Mouse (Mus musculus) hindbrain, embryonic 12.5 days (tissue): ENCODE measurements around the gene Nod2. TPM values are rescaled to one million over a fixed set of nuclear protein-coding genes. Genes with fewer than 3 reads are reported as not detected.
"Not testable (repeated sequence)": the region's sequence is repeated elsewhere in the genome, so short reads cannot be mapped to it uniquely, and the experiment has no call there.

Experiments
- ATAC-seq: fragments of 200-750 bp; cut with Nextera tagmentation; 2 replicates; pipeline ENCODE4 v1.8.0; 2017; ENCODE audit warnings: moderate TSS enrichment; ENCODE audit not compliant: low FRiP score
- H3K27ac ChIP-seq: fragments of 300-500 bp; sonication (generic); 2 replicates; pipeline ENCODE4 v1.5.1; 2016; ENCODE audit warnings: mild to moderate bottlenecking
- H3K27me3 ChIP-seq: fragments of 300-500 bp; sonication (generic); 2 replicates; pipeline ENCODE4 v1.6.1; 2016; ENCODE audit warnings: mild to moderate bottlenecking
- H3K36me3 ChIP-seq: fragments of 300-500 bp; sonication (generic); 2 replicates; pipeline ENCODE4 v1.6.1; 2016; ENCODE audit warnings: mild to moderate bottlenecking
- H3K4me1 ChIP-seq: fragments of 300-500 bp; sonication (generic); 2 replicates; pipeline ENCODE4 v1.6.1; 2016
- H3K4me2 ChIP-seq: fragments of 300-500 bp; sonication (generic); replicated peaks from 2 replicates; pipeline ENCODE4 v1.6.1; 2016; ENCODE audit warnings: mild to moderate bottlenecking
- H3K4me3 ChIP-seq: fragments of 300-500 bp; sonication (generic); 2 replicates; pipeline ENCODE4 v1.5.1; 2016; ENCODE audit warnings: mild to moderate bottlenecking
- H3K9ac ChIP-seq: fragments of 300-500 bp; sonication (generic); 2 replicates; pipeline ENCODE4 v1.6.1; 2016; ENCODE audit warnings: mild to moderate bottlenecking, moderate library complexity
- H3K9me3 ChIP-seq: fragments of 300-500 bp; sonication (generic); replicated peaks from 2 replicates; pipeline ENCODE4 v1.6.1; 2016; ENCODE audit warnings: mild to moderate bottlenecking
- WGBS: fragments of 180-500 bp; shearing (Covaris S2); methylation state at CpG from one replicate; pipeline ENCODE4 v1.1.7; 2016; 5-methylcytosine and 5-hydroxymethylcytosine counted together
- polyA plus RNA-seq: library from polyadenylated mRNA; unstranded; fragments of >200 nt; fragmentation: Nextera tagmentation; extraction: Ambion mirVana; gene quantifications from 2 replicates; pipeline ENCODE4 v1.2.1, GENCODE M21; 2016

The Nod2 gene
- polyA plus RNA-seq, 1 experiment from 2014 or later = 0.25 TPM

- peaks cover 6% of the 10 kb centered on the region; the same call in 1 of the 2 replicates for H3K27me3 ChIP-seq
- H3K27ac ChIP-seq = no peak within 1 kb of the TSS
- H3K36me3 ChIP-seq = no peaks in the 10 kb centered on the region
- no peak within 1 kb of the TSS for H3K4me2 ChIP-seq
- 80% methylated on average over 14 of the region's 14 CpGs for WGBS
- ATAC-seq = no peak
- H3K4me1 ChIP-seq = no peaks in the 10 kb centered on the region
- H3K4me3 ChIP-seq = no peak within 1 kb of the TSS
- no peaks in the 10 kb centered on the region for H3K9me3 ChIP-seq
- H3K9ac ChIP-seq = no peak within 1 kb of the TSS
Measured at GRCm38 (mm10) chr8:88635474-88636397, 11.4 kb upstream of the Nod2 start, which contains the start of gene Snx20. Snx20 (minus strand) TSS chr8:88636128.

- H3K4me3 ChIP-seq = no peak overlapping the region
- H3K9me3 ChIP-seq = no peaks in the 10 kb centered on the region
- no peaks in the 10 kb centered on the region for H3K4me1 ChIP-seq
- ATAC-seq = no peak
- H3K4me2 ChIP-seq = no peak overlapping the region
- H3K27me3 ChIP-seq = peaks cover 3% of the 10 kb centered on the region; the same call in 1 of the 2 replicates
- no peak overlapping the region for H3K9ac ChIP-seq
- H3K27ac ChIP-seq = no peak overlapping the region
- WGBS = 73% methylated on average over 9 of the region's 9 CpGs
- no peaks in the 10 kb centered on the region for H3K36me3 ChIP-seq
Measured at GRCm38 (mm10) chr8:88637092-88638000, 9.8 kb upstream of the Nod2 start.

GRCm38 (mm10) chr8:88638908-88639307, 8.2 kb upstream of the Nod2 start:
- no peak overlapping the region for H3K27ac ChIP-seq
- H3K4me1 ChIP-seq = no peaks in the 10 kb centered on the region
- H3K27me3 ChIP-seq = peaks cover 3% of the 10 kb centered on the region; the same call in 1 of the 2 replicates
- no peak overlapping the region for H3K4me3 ChIP-seq
- no peak overlapping the region for H3K9ac ChIP-seq
- no peaks in the 10 kb centered on the region for H3K9me3 ChIP-seq
- ATAC-seq = no peak
- WGBS = 97% methylated on average over 3 of the region's 3 CpGs
- no peaks in the 10 kb centered on the region for H3K36me3 ChIP-seq
- no peak overlapping the region for H3K4me2 ChIP-seq

GRCm38 (mm10) chr8:88642734-88643564, 4.2 kb upstream of the Nod2 start:
- 68% methylated on average over 5 of the region's 5 CpGs for WGBS

GRCm38 (mm10) chr8:88648322-88648721, 1.2 kb downstream of the Nod2 start:
- Histone ChIP-seq H3K27me3 (peaks cover 25% of the 10 kb centered on the region), H3K4me3 (no peak overlapping the region)
- ATAC-seq = no peak

More at GRCm38 (mm10) chr8:88642734-88643564, 4.2 kb upstream of the Nod2 start:
- H3K9ac ChIP-seq = no peak overlapping the region
- H3K4me3 ChIP-seq = no peak overlapping the region
- no peaks in the 10 kb centered on the region for H3K9me3 ChIP-seq
- H3K27ac ChIP-seq = no peak overlapping the region
- H3K4me2 ChIP-seq = no peak overlapping the region
- no peaks in the 10 kb centered on the region for H3K36me3 ChIP-seq
- no peak for ATAC-seq
- peaks cover 15% of the 10 kb centered on the region for H3K27me3 ChIP-seq
- H3K4me1 ChIP-seq = peaks cover 10% of the 10 kb centered on the region

GRCm38 (mm10) chr8:88650016-88650708, 3.0 kb downstream of the Nod2 start:
- H3K36me3 ChIP-seq = no peaks in the 10 kb centered on the region
- no peaks in the 10 kb centered on the region for H3K9me3 ChIP-seq
- H3K4me3 ChIP-seq = no peak overlapping the region
- 86% methylated on average over 6 of the region's 6 CpGs for WGBS
- no peak overlapping the region for H3K27ac ChIP-seq
- H3K4me2 ChIP-seq = no peak overlapping the region
- H3K9ac ChIP-seq = no peak overlapping the region
- ATAC-seq = no peak
- H3K4me1 ChIP-seq = peaks cover 12% of the 10 kb centered on the region
- peaks cover 25% of the 10 kb centered on the region for H3K27me3 ChIP-seq

More at GRCm38 (mm10) chr8:88648322-88648721, 1.2 kb downstream of the Nod2 start:
- H3K9me3 ChIP-seq = no peaks in the 10 kb centered on the region
- H3K4me1 ChIP-seq = peaks cover 12% of the 10 kb centered on the region
- H3K36me3 ChIP-seq = no peaks in the 10 kb centered on the region
- no peak overlapping the region for H3K4me2 ChIP-seq
- no peak overlapping the region for H3K27ac ChIP-seq
- no peak overlapping the region for H3K9ac ChIP-seq

GRCm38 (mm10) chr8:88651122-88651521, 4.0 kb downstream of the Nod2 start:
- WGBS = 69% methylated on average over 4 of the region's 4 CpGs
- not testable (repeated sequence) for H3K4me2 ChIP-seq, H3K9me3 ChIP-seq, ATAC-seq, H3K9ac ChIP-seq, H3K36me3 ChIP-seq, H3K27ac ChIP-seq, H3K4me3 ChIP-seq
- Histone ChIP-seq H3K4me1 (peaks cover 12% of the 10 kb centered on the region), H3K27me3 (peaks cover 19% of the 10 kb centered on the region)

- H3K4me1 ChIP-seq = no peaks in the 10 kb centered on the region
- no peak for ATAC-seq
- H3K27ac ChIP-seq = no peak overlapping the region
- no peak overlapping the region for H3K4me3 ChIP-seq
- H3K27me3 ChIP-seq = no peaks in the 10 kb centered on the region
- no peak overlapping the region for H3K4me2 ChIP-seq
- H3K36me3 ChIP-seq = no peaks in the 10 kb centered on the region
- H3K9ac ChIP-seq = no peak overlapping the region
- H3K9me3 ChIP-seq = no peaks in the 10 kb centered on the region
Measured at GRCm38 (mm10) chr8:88655334-88655733, 8.2 kb downstream of the Nod2 start.

- ATAC-seq = no peak
- no peak overlapping the region for H3K9ac ChIP-seq
- WGBS = 92% methylated on average over 3 of the region's 3 CpGs
Measured at GRCm38 (mm10) chr8:88659873-88660272, 12.8 kb downstream of the Nod2 start.

GRCm38 (mm10) chr8:88662401-88662821, 15.3 kb downstream of the Nod2 start:
- Histone ChIP-seq H3K9me3 (no peaks in the 10 kb centered on the region), H3K27ac (no peak overlapping the region), H3K4me2 (no peak overlapping the region), H3K36me3 (no peaks in the 10 kb centered on the region), H3K4me1 (no peaks in the 10 kb centered on the region), H3K9ac (no peak overlapping the region), H3K27me3 (no peaks in the 10 kb centered on the region), H3K4me3 (no peak overlapping the region)
- ATAC-seq = no peak
- whole genome bisulfite sequencing = 74% methylated on average over 6 of the region's 6 CpGs

More at GRCm38 (mm10) chr8:88659873-88660272, 12.8 kb downstream of the Nod2 start:
- H3K36me3 ChIP-seq = no peaks in the 10 kb centered on the region
- no peak overlapping the region for H3K4me3 ChIP-seq
- no peaks in the 10 kb centered on the region for H3K9me3 ChIP-seq
- H3K4me1 ChIP-seq = no peaks in the 10 kb centered on the region
- H3K4me2 ChIP-seq = no peak overlapping the region
- no peaks in the 10 kb centered on the region for H3K27me3 ChIP-seq
- H3K27ac ChIP-seq = no peak overlapping the region

- no peaks in the 10 kb centered on the region for H3K27me3 ChIP-seq
- H3K4me3 ChIP-seq = no peak overlapping the region
- 68% methylated on average over 16 of the region's 16 CpGs for WGBS
- no peak overlapping the region for H3K4me2 ChIP-seq
- no peaks in the 10 kb centered on the region for H3K36me3 ChIP-seq
- ATAC-seq = no peak
- H3K9ac ChIP-seq = no peak overlapping the region
- peaks cover 12% of the 10 kb centered on the region for H3K4me1 ChIP-seq
- H3K9me3 ChIP-seq = no peaks in the 10 kb centered on the region
- H3K27ac ChIP-seq = no peak overlapping the region
Measured at GRCm38 (mm10) chr8:88664121-88664520, 17.0 kb downstream of the Nod2 start.
